Mouse (Mus musculus): Measurements from ENCODE around the gene Fen1.

DNA sequence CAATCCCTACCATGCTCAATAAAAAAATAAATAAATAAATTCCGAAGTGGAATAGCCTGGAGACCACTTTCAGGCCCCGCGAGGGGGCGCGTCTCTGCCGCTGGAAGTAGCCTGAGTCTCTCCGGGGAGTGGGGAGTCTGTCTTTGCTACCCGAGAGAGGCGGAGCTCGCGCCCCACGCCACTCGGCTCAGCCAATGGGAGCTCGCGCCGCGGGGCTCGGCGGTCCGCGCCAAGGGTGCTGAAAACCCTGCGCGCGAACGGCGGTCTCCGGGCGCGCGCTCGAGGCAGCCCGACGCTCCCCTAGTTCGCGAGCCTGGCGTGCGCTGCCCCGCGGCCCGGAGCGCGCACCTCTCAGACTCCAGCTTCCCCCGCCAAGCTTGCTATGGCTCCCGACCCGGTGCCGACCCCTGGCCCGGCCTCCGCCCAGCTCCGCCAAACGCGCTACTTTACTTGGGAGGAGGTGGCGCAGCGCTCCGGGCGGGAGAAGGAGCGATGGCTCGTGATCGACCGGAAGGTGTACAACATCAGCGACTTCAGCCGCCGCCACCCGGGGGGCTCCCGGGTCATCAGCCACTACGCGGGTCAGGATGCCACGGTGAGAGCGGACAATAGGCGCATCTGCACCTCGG lies 21.2 kb downstream of the Fen1 start, which contains the start of gene Fads1:
- TF ChIP-seq CTCF (IDR thresholded peaks at IDR 0.05; ENCODE audit: insufficient read depth, low read depth, low read length) (peak; percentile 45; the same call in 1 of the 2 replicates), POLR2A (IDR thresholded peaks at IDR 0.05; ENCODE audit: insufficient read depth, low read depth, low read length) (peak; percentile 78)

Data from olfactory bulb, adult 2 months (tissue).